ENCODE assay signal across 29 mouse cellular contexts in genomic region chr9:122021581-122021980, GRCm38 (mm10). TPM values are rescaled to one million over a fixed set of nuclear protein-coding genes. Genes with fewer than 3 reads are reported as not detected.
DNase-seq lines count a peak whose midpoint lies in the region; ATAC-seq and TF ChIP-seq lines count a peak whose summit lies in the region.
"Had no signal": no experiment of that assay in that cellular context is flagged by ENCODE, and none has a peak within 500 bp of the region (broad histone marks: within the 10 kb centered on the region; RNA-seq: fewer than 3 reads in every experiment).

No protein-coding gene starts in this region.

- H3K4me1 ChIP-seq in heart, adult 2 months (ENCODE audit: control insufficient read depth, insufficient read depth, low read length) = peaks cover 48% of the 10 kb centered on the region
- H3K4me1 ChIP-seq in midbrain, embryonic 11.5 days (ENCODE audit: control insufficient read depth, insufficient read depth, low read length) = peaks cover 8% of the 10 kb centered on the region; the same call in 1 of the 2 replicates
- peaks cover 10% of the 10 kb centered on the region for H3K4me1 ChIP-seq in midbrain, embryonic 15.5 days

- no peak overlapping the region for H3K4me3 ChIP-seq in heart, adult 2 months
- H3K4me3 ChIP-seq in midbrain, embryonic 11.5 days (ENCODE audit: low read depth, low read length) = no peak overlapping the region
- no peak overlapping the region for H3K4me3 ChIP-seq in midbrain, embryonic 15.5 days
- H3K4me3 ChIP-seq: embryonic facial prominence, embryonic 10.5 days; embryonic facial prominence, embryonic 13.5 days; erythroblast, embryonic 14.5 days; forebrain, embryonic 12.5 days; forebrain, embryonic 15.5 days; heart, embryonic 10.5 days; hindbrain, embryonic 12.5 days; hindbrain, embryonic 15.5 days had no signal

- peaks cover 8% of the 10 kb centered on the region for H3K36me3 ChIP-seq in heart, adult 2 months (ENCODE audit: control insufficient read depth, insufficient read depth, low read length)
- H3K36me3 ChIP-seq in midbrain, embryonic 11.5 days (ENCODE audit: control insufficient read depth, insufficient read depth, low read length) = no peaks in the 10 kb centered on the region
- H3K36me3 ChIP-seq in midbrain, embryonic 15.5 days (replicated peaks) = no peaks in the 10 kb centered on the region
- H3K36me3 ChIP-seq: embryonic facial prominence, embryonic 10.5 days; embryonic facial prominence, embryonic 13.5 days; forebrain, embryonic 12.5 days; forebrain, embryonic 15.5 days; G1E; heart, embryonic 10.5 days; hindbrain, embryonic 12.5 days; hindbrain, embryonic 15.5 days had no signal

- ATAC-seq in midbrain, embryonic 11.5 days (ENCODE audit: low FRiP score) = no peak
- ATAC-seq in midbrain, embryonic 15.5 days (replicated peaks) = no peak
- ATAC-seq: forebrain, embryonic 15.5 days; intestine, postnatal 0 days; Patski had no signal

- no peaks in the 10 kb centered on the region for H3K9me3 ChIP-seq in midbrain, embryonic 11.5 days (ENCODE audit: control insufficient read depth, low read length)
- no peaks in the 10 kb centered on the region for H3K9me3 ChIP-seq in midbrain, embryonic 15.5 days
- H3K9me3 ChIP-seq: embryonic facial prominence, embryonic 10.5 days; embryonic facial prominence, embryonic 13.5 days; forebrain, embryonic 12.5 days; forebrain, embryonic 15.5 days; G1E; heart, embryonic 10.5 days; hindbrain, embryonic 12.5 days; hindbrain, embryonic 15.5 days had no signal

- no peak for TF ChIP-seq CTCF in heart, adult 2 months (IDR thresholded peaks at IDR 0.05)

- no peak for TF ChIP-seq POLR2A in heart, adult 2 months (IDR thresholded peaks at IDR 0.05; ENCODE audit: insufficient read depth, low read depth, low read length)

- H3K9ac ChIP-seq in heart, adult 2 months (ENCODE audit: low read depth, low read length) = no peak overlapping the region
- H3K9ac ChIP-seq in midbrain, embryonic 11.5 days (ENCODE audit: low read length) = no peak overlapping the region
- no peak overlapping the region for H3K9ac ChIP-seq in midbrain, embryonic 15.5 days
- H3K9ac ChIP-seq: embryonic facial prominence, embryonic 13.5 days; forebrain, embryonic 12.5 days; forebrain, embryonic 15.5 days; hindbrain, embryonic 12.5 days; hindbrain, embryonic 15.5 days had no signal

- no peak for TF ChIP-seq EP300 in heart, adult 2 months (IDR thresholded peaks at IDR 0.05; ENCODE audit: insufficient read depth, low read depth, low read length)

- H3K79me2 ChIP-seq in heart, adult 2 months (replicated peaks; ENCODE audit: control insufficient read depth, insufficient read depth, low read length) = no peaks in the 10 kb centered on the region

- H3K4me2 ChIP-seq in midbrain, embryonic 11.5 days = no peak overlapping the region
- no peak overlapping the region for H3K4me2 ChIP-seq in midbrain, embryonic 15.5 days
- H3K4me2 ChIP-seq: embryonic facial prominence, embryonic 13.5 days; forebrain, embryonic 12.5 days; forebrain, embryonic 15.5 days; hindbrain, embryonic 12.5 days; hindbrain, embryonic 15.5 days had no signal

- 91% methylated on average over 5 of the region's 5 CpGs for WGBS in heart, adult 2 months
- 87% methylated on average over 5 of the region's 5 CpGs for WGBS in midbrain, embryonic 11.5 days
- 92% methylated on average over 5 of the region's 5 CpGs for WGBS in midbrain, embryonic 15.5 days

- no peaks in the 10 kb centered on the region for H3K27me3 ChIP-seq in heart, adult 2 months (ENCODE audit: control insufficient read depth, insufficient read depth, low read length)
- H3K27me3 ChIP-seq in midbrain, embryonic 11.5 days (ENCODE audit: control insufficient read depth, insufficient read depth, low read length) = no peaks in the 10 kb centered on the region
- H3K27me3 ChIP-seq in midbrain, embryonic 15.5 days (replicated peaks) = no peaks in the 10 kb centered on the region
- H3K27me3 ChIP-seq: embryonic facial prominence, embryonic 13.5 days; forebrain, embryonic 15.5 days; hindbrain, embryonic 12.5 days; hindbrain, embryonic 15.5 days had no signal

- intact Hi-C loops in heart, adult 2 months (cut with DNase I) = no loop called here

- DNase-seq in cerebellum, adult 9-11 months = peak; percentile 45
- no peak for DNase-seq in cerebellum, adult 9-10 months
- DNase-seq in heart, adult 2 months = no peak
- DNase-seq in heart, postnatal 4 days = no peak
- DNase-seq in midbrain, embryonic 11.5 days (ENCODE audit: low spot score, missing footprints) = peak; percentile 31
- DNase-seq: adrenal gland, postnatal 10 days; adrenal gland, postnatal 36 days; B cell, adult 2 months; cerebellum, adult 11-12 months; cerebellum, postnatal 10 days; cerebellum, postnatal 36 days; embryo, embryonic 11 days; gastrocnemius, postnatal 14 days; heart, adult 18-20 months; heart, postnatal 10 days; kidney, adult 8-10 months had no signal

- peak overlapping the region; percentile 95 for H3K27ac ChIP-seq in heart, adult 2 months
- H3K27ac ChIP-seq in midbrain, embryonic 11.5 days (ENCODE audit: low read depth, low read length) = no peak overlapping the region
- H3K27ac ChIP-seq in midbrain, embryonic 15.5 days = no peak overlapping the region
- H3K27ac ChIP-seq: embryonic facial prominence, embryonic 10.5 days; embryonic facial prominence, embryonic 13.5 days; forebrain, embryonic 12.5 days; forebrain, embryonic 15.5 days; heart, embryonic 10.5 days; hindbrain, embryonic 12.5 days had no signal

RNA-seq across cellular contexts. Expression of gene Pomgnt2, which starts 24.7 kb away (rescaled TPM):
- 10 to 100 TPM; 14.0 to 15.3 TPM for total RNA-seq in heart, adult 2 months (2021)
- 21.0 and 21.4 TPM in 2 replicates for polyA plus RNA-seq in heart, adult 2 months (2012; rRNA removed)
- 1 to 10 TPM; 7.8 to 7.9 TPM for total RNA-seq in heart, postnatal 4 days (2021)
- 8.9 and 9.7 TPM in 2 replicates for polyA plus RNA-seq in midbrain, embryonic 11.5 days (2014; fragmentation: Nextera tagmentation; extraction: Ambion mirVana)
- 37.1 and 37.9 TPM in 2 replicates for polyA plus RNA-seq in midbrain, embryonic 15.5 days (2015; fragmentation: Nextera tagmentation; extraction: Ambion mirVana)
- total RNA-seq: CH12.LX had no signal
- polyA plus RNA-seq: G1E had no signal

Comparison
In these comparisons a context has a peak if more than half of its experiments do, and no peak if none do; other contexts are left out.
1. DNase-seq: peak in cerebellum, adult 9-11 months (single experiment) and midbrain, embryonic 11.5 days (single experiment); none in cerebellum, adult 9-10 months (single experiment), heart, adult 2 months (0 of 2) and heart, postnatal 4 days (single experiment).